Mouse (Mus musculus): ENCODE data around the gene Tyro3. TPM values are rescaled to one million over a fixed set of nuclear protein-coding genes. Genes with fewer than 3 reads are reported as not detected.

Gene Tyro3
- polyA plus RNA-seq, 1 experiment from 2014 or later: 27.7 TPM

- Histone ChIP-seq H3K27ac (ENCODE audit: low read depth, low read length) (peak overlapping the region; percentile 39; the same call in 1 of the 2 replicates), H3K27me3 (ENCODE audit: control insufficient read depth, insufficient read depth, low read length) (peaks cover 6% of the 10 kb centered on the region; the same call in 1 of the 2 replicates), H3K4me3 (ENCODE audit: low read depth, low read length) (no peak overlapping the region; the same call in 1 of the 2 replicates), H3K36me3 (ENCODE audit: control insufficient read depth, insufficient read depth, low read length) (no peaks in the 10 kb centered on the region; the same call in 1 of the 2 replicates), H3K9me3 (ENCODE audit: control insufficient read depth, low read length) (no peaks in the 10 kb centered on the region), H3K9ac (ENCODE audit: low read length) (peak overlapping the region; percentile 3; the same call in 1 of the 2 replicates), H3K4me1 (replicated peaks; ENCODE audit: control insufficient read depth, insufficient read depth, low read length) (peaks cover 42% of the 10 kb centered on the region), H3K4me2 (ENCODE audit: low read depth, low read length, severe bottlenecking) (peak overlapping the region; percentile 22; the same call in 1 of the 2 replicates)
- peak; percentile 78 for DNase-seq (ENCODE audit: low spot score)
- 16% methylated on average over 10 of the region's 10 CpGs for WGBS
- peak; percentile 72 for ATAC-seq (replicated peaks; ENCODE audit: low FRiP score)
Observed at GRCm38 (mm10) chr2:119802767-119803617, 5.5 kb downstream of the Tyro3 start.

DNA sequence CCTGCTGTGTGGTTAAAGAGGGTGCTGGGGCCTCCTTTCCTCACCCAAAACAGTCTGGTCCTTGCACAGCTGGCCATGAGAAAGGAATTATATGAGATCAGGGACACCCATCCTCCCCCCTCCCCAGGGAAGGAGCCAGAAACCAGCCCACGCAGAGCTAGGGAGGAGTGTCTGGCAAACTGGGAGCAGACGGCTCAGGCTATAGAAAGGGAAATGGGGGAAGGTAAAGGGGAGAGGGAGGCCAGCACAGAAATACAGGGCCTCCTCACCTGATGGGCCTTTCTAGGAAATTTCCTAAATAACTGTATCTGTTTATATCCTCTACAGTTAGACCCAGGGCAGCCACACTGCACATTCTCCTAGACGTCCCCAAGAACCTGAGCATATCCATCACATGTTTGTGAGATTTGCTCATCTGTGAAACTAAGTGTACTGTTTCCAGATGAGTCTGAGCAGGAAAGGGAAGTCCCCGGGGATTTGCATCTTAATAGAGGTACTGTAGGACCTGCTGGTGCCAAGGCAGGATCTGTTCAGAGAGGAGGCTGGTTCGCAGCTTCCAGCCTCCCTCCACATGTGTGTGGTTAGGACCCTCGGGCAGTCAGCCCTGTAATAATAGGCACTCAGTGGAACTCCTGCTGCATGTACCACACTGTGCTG, 6.2 kb downstream of the Tyro3 start:
- H3K4me2 ChIP-seq (ENCODE audit: low read depth, low read length, severe bottlenecking): peak overlapping the region; percentile 22; the same call in 1 of the 2 replicates
- peaks cover 2% of the 10 kb centered on the region; the same call in 1 of the 2 replicates for H3K27me3 ChIP-seq (ENCODE audit: control insufficient read depth, insufficient read depth, low read length)
- DNase-seq (ENCODE audit: low spot score) (no peak), ATAC-seq (replicated peaks; ENCODE audit: low FRiP score) (no peak)
- H3K27ac ChIP-seq (ENCODE audit: low read depth, low read length): peak overlapping the region; percentile 25; the same call in 1 of the 2 replicates
- H3K9me3 ChIP-seq (ENCODE audit: control insufficient read depth, low read length): no peaks in the 10 kb centered on the region
- H3K4me1 ChIP-seq (replicated peaks; ENCODE audit: control insufficient read depth, insufficient read depth, low read length): peaks cover 42% of the 10 kb centered on the region
- H3K9ac ChIP-seq (ENCODE audit: low read length): peak overlapping the region; percentile 17
- 5% methylated on average over 6 of the region's 6 CpGs for WGBS
- no peak overlapping the region for H3K4me3 ChIP-seq (ENCODE audit: low read depth, low read length)
- H3K36me3 ChIP-seq (ENCODE audit: control insufficient read depth, insufficient read depth, low read length): no peaks in the 10 kb centered on the region; the same call in 1 of the 2 replicates

DNA sequence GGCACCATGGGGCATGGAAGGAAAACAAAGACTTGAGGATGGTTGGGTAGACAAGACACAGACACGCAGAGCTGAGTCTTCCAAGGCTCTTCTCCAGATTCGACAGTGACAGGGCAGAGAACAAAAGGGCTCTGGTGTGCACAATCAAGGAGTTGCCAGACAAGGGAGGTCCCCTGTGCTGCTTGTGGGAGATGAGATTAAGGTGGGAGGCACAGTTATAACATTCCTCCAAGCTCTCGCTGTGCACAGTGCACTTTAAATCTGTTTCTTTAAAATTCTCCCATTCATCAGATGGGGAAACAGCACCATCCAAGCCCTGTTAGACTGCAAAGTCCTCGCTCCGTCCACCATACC, 6.7 kb downstream of the Tyro3 start:
- Histone ChIP-seq H3K4me2 (ENCODE audit: low read depth, low read length, severe bottlenecking) (0 out of 2 replicates have a peak overlapping the region, but pooled peaks have one; percentile 11), H3K27ac (ENCODE audit: low read depth, low read length) (no peak overlapping the region; the same call in 1 of the 2 replicates), H3K9me3 (ENCODE audit: control insufficient read depth, low read length) (no peaks in the 10 kb centered on the region), H3K27me3 (ENCODE audit: control insufficient read depth, insufficient read depth, low read length) (no peaks in the 10 kb centered on the region), H3K4me1 (replicated peaks; ENCODE audit: control insufficient read depth, insufficient read depth, low read length) (peaks cover 37% of the 10 kb centered on the region), H3K9ac (ENCODE audit: low read length) (peak overlapping the region; percentile 17; the same call in 1 of the 2 replicates), H3K4me3 (ENCODE audit: low read depth, low read length) (no peak overlapping the region), H3K36me3 (ENCODE audit: control insufficient read depth, insufficient read depth, low read length) (no peaks in the 10 kb centered on the region; the same call in 1 of the 2 replicates)
- 19% methylated on average over 5 of the region's 5 CpGs for WGBS
- DNase-seq (ENCODE audit: low spot score) (no peak), ATAC-seq (replicated peaks; ENCODE audit: low FRiP score) (no peak)

DNA sequence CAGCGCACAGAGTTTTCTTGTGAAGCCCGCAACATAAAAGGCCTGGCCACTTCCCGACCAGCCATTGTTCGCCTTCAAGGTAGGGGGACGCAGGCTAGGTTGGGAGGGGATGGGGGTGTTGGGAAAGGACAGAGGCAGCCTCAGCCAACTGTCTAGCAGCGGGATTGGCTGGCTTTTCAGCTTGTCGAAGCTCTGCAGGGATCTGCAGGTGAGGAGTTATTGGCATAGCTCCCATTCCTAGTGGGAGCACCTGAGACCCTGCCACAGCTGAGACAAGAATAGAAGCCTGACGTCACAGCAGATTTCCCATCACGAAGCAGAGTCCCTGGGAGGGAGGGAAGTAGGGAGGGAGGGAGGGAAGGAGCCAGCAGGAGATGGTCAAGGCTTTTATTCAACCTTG, 7.2 kb downstream of the Tyro3 start:
- ATAC-seq (replicated peaks; ENCODE audit: low FRiP score): no peak
- no peaks in the 10 kb centered on the region; the same call in 1 of the 2 replicates for H3K36me3 ChIP-seq (ENCODE audit: control insufficient read depth, insufficient read depth, low read length)
- H3K4me1 ChIP-seq (replicated peaks; ENCODE audit: control insufficient read depth, insufficient read depth, low read length): peaks cover 37% of the 10 kb centered on the region

DNA sequence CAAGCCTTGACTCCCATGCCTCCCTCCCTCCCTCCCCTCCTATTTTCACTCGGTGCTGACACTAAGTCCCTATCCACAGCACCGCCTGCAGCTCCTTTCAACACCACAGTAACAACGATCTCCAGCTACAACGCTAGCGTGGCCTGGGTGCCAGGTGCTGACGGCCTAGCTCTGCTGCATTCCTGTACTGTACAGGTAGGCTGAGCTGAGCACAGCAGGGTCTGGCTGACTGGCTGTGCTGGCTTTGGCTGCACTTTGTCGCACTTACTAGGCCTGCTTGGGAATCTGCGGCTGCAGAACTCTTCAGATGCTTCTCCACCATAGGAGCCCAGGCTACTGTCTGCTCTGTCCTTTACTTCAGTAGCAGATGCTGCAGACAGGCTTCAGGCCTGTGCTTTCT, 8.0 kb downstream of the Tyro3 start:
- WGBS: 37% methylated on average over 8 of the region's 8 CpGs
- peaks cover 32% of the 10 kb centered on the region for H3K4me1 ChIP-seq (replicated peaks; ENCODE audit: control insufficient read depth, insufficient read depth, low read length)
- ATAC-seq (replicated peaks; ENCODE audit: low FRiP score) (no peak), DNase-seq (ENCODE audit: low spot score) (no peak)
- no peak overlapping the region for H3K9ac ChIP-seq (ENCODE audit: low read length)
- no peaks in the 10 kb centered on the region for H3K9me3 ChIP-seq (ENCODE audit: control insufficient read depth, low read length)
- H3K27me3 ChIP-seq (ENCODE audit: control insufficient read depth, insufficient read depth, low read length): no peaks in the 10 kb centered on the region
- no peaks in the 10 kb centered on the region; the same call in 1 of the 2 replicates for H3K36me3 ChIP-seq (ENCODE audit: control insufficient read depth, insufficient read depth, low read length)
- H3K27ac ChIP-seq (ENCODE audit: low read depth, low read length): no peak overlapping the region
- no peak overlapping the region for H3K4me2 ChIP-seq (ENCODE audit: low read depth, low read length, severe bottlenecking)
- no peak overlapping the region for H3K4me3 ChIP-seq (ENCODE audit: low read depth, low read length)

More for the DNA sequence above, 7.2 kb downstream of the Tyro3 start:
- H3K9ac ChIP-seq (ENCODE audit: low read length): peak overlapping the region; percentile 14; the same call in 1 of the 2 replicates
- no peak for DNase-seq (ENCODE audit: low spot score)
- 0 out of 2 replicates have a peak overlapping the region, but pooled peaks have one; percentile 5 for H3K4me2 ChIP-seq (ENCODE audit: low read depth, low read length, severe bottlenecking)
- no peak overlapping the region for H3K4me3 ChIP-seq (ENCODE audit: low read depth, low read length)
- H3K9me3 ChIP-seq (ENCODE audit: control insufficient read depth, low read length): no peaks in the 10 kb centered on the region
- 17% methylated on average over 9 of the region's 9 CpGs for WGBS
- H3K27me3 ChIP-seq (ENCODE audit: control insufficient read depth, insufficient read depth, low read length): no peaks in the 10 kb centered on the region
- H3K27ac ChIP-seq (ENCODE audit: low read depth, low read length): no peak overlapping the region

DNA sequence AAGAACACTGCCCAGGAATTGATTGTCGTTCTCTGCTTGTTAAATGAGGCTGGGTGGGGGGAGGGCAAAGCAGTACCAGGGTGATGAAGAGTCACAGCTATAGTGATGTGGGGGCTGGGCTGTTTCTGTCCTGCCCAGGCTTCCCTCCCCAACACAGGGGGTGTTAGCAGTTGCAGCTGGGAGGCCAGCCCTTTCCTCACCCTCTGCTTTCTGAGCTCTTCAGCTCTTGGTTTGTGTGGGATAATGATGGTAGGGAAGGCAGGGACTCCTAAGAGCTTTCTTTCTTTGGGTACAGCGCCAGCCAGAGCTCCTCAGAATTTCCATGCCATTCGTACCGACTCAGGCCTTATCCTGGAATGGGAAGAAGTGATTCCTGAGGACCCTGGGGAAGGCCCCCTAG, 10.9 kb downstream of the Tyro3 start:
- WGBS: 32% methylated on average over 4 of the region's 4 CpGs
- H3K27ac ChIP-seq (ENCODE audit: low read depth, low read length): no peak overlapping the region

DNA sequence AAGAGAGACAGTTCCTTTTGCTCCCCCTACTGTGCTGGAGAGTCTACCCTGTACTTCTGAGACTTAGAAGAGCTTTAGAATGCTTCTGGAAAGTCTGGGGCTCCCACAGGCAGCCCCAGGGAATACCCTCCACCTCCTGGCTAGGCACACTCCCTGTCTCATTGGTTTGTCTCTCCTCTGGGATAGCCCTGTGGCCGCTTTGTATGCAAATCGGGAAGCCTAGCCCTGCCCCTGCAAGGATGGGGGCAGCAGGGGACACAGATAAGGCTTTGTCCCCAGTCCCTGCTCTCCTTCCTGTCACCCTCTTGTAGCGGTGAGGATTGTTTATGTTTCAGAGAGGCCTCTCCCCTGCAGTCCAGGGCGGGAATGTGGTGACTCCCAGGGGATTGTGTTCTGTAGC, 11.3 kb downstream of the Tyro3 start:
- no peaks in the 10 kb centered on the region for H3K27me3 ChIP-seq (ENCODE audit: control insufficient read depth, insufficient read depth, low read length)
- no peak overlapping the region for H3K4me3 ChIP-seq (ENCODE audit: low read depth, low read length)
- no peaks in the 10 kb centered on the region for H3K9me3 ChIP-seq (ENCODE audit: control insufficient read depth, low read length)
- no peak overlapping the region for H3K4me2 ChIP-seq (ENCODE audit: low read depth, low read length, severe bottlenecking)
- no peaks in the 10 kb centered on the region; the same call in 1 of the 2 replicates for H3K36me3 ChIP-seq (ENCODE audit: control insufficient read depth, insufficient read depth, low read length)
- ATAC-seq (replicated peaks; ENCODE audit: low FRiP score) (no peak), DNase-seq (ENCODE audit: low spot score) (no peak)
- H3K4me1 ChIP-seq (replicated peaks; ENCODE audit: control insufficient read depth, insufficient read depth, low read length): peaks cover 10% of the 10 kb centered on the region
- H3K9ac ChIP-seq (ENCODE audit: low read length): no peak overlapping the region
- H3K27ac ChIP-seq (ENCODE audit: low read depth, low read length): no peak overlapping the region
- WGBS: 31% methylated on average over 4 of the region's 4 CpGs

More for the DNA sequence above, 10.9 kb downstream of the Tyro3 start:
- H3K36me3 ChIP-seq (ENCODE audit: control insufficient read depth, insufficient read depth, low read length): no peaks in the 10 kb centered on the region; the same call in 1 of the 2 replicates
- H3K4me1 ChIP-seq (replicated peaks; ENCODE audit: control insufficient read depth, insufficient read depth, low read length): peaks cover 15% of the 10 kb centered on the region
- H3K9ac ChIP-seq (ENCODE audit: low read length): no peak overlapping the region
- no peak for DNase-seq (ENCODE audit: low spot score)
- no peaks in the 10 kb centered on the region for H3K9me3 ChIP-seq (ENCODE audit: control insufficient read depth, low read length)
- ATAC-seq (replicated peaks; ENCODE audit: low FRiP score): no peak
- no peak overlapping the region for H3K4me2 ChIP-seq (ENCODE audit: low read depth, low read length, severe bottlenecking)
- no peaks in the 10 kb centered on the region for H3K27me3 ChIP-seq (ENCODE audit: control insufficient read depth, insufficient read depth, low read length)
- H3K4me3 ChIP-seq (ENCODE audit: low read depth, low read length): no peak overlapping the region

DNA sequence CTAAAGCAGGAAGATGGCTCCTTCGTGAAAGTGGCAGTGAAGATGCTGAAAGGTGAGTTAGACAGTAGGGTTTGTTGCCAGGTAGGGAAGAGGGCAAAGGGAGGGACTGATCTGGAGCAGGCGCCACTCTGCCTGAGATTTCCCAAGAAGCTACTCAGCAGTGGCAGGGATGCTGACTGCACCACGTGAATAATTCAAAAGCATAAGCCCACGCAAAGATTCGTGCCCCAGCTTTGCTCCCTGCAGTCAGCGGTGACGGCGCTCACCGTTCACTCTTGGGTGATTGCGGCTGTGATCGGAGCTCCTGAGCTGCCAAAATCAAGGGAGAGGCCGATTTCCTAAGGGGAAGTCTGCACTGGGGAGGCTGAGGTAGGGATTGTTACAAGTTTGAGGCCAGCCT, 13.4 kb downstream of the Tyro3 start:
- no peaks in the 10 kb centered on the region for H3K9me3 ChIP-seq (ENCODE audit: control insufficient read depth, low read length)
- no peak overlapping the region for H3K4me2 ChIP-seq (ENCODE audit: low read depth, low read length, severe bottlenecking)
- no peak for DNase-seq (ENCODE audit: low spot score)
- H3K36me3 ChIP-seq (ENCODE audit: control insufficient read depth, insufficient read depth, low read length): no peaks in the 10 kb centered on the region; the same call in 1 of the 2 replicates
- no peak overlapping the region for H3K9ac ChIP-seq (ENCODE audit: low read length)
- 80% methylated on average over 12 of the region's 12 CpGs for WGBS
- no peak overlapping the region for H3K27ac ChIP-seq (ENCODE audit: low read depth, low read length)
- ATAC-seq (replicated peaks; ENCODE audit: low FRiP score): no peak
- no peak overlapping the region for H3K4me3 ChIP-seq (ENCODE audit: low read depth, low read length)
- H3K27me3 ChIP-seq (ENCODE audit: control insufficient read depth, insufficient read depth, low read length): no peaks in the 10 kb centered on the region
- no peaks in the 10 kb centered on the region for H3K4me1 ChIP-seq (replicated peaks; ENCODE audit: control insufficient read depth, insufficient read depth, low read length)

Data from forebrain, embryonic 11.5 days (tissue).